Mouse (Mus musculus) midbrain, embryonic 12.5 days (tissue): ENCODE results near the gene Kdm7a. TPM values are rescaled to one million over a fixed set of nuclear protein-coding genes. Genes with fewer than 3 reads are reported as not detected.

Experiments used
- ATAC-seq: fragments of 200-750 bp; cut with Nextera tagmentation; 2 replicates; pipeline ENCODE4 v1.8.0; 2017; ENCODE audit warnings: low read depth, moderate TSS enrichment, moderate library complexity; ENCODE audit not compliant: low FRiP score
- H3K27ac ChIP-seq: fragments of 300-500 bp; sonication (generic); replicated peaks from 2 replicates; pipeline ENCODE4 v1.5.1; 2016; ENCODE audit warnings: mild to moderate bottlenecking
- H3K27me3 ChIP-seq: fragments of 300-500 bp; sonication (generic); 2 replicates; pipeline ENCODE4 v1.6.1; 2016; ENCODE audit warnings: mild to moderate bottlenecking
- H3K36me3 ChIP-seq: fragments of 300-500 bp; sonication (generic); 2 replicates; pipeline ENCODE4 v1.6.1; 2016
- H3K4me1 ChIP-seq: fragments of 300-500 bp; sonication (generic); 2 replicates; pipeline ENCODE4 v1.6.1; 2016
- H3K4me2 ChIP-seq: fragments of 300-500 bp; sonication (generic); replicated peaks from 2 replicates; pipeline ENCODE4 v1.6.1; 2016; ENCODE audit warnings: mild to moderate bottlenecking, moderate library complexity
- H3K4me3 ChIP-seq: fragments of 300-500 bp; sonication (generic); 2 replicates; pipeline ENCODE4 v1.5.1; 2016; ENCODE audit warnings: mild to moderate bottlenecking
- H3K9ac ChIP-seq: fragments of 300-500 bp; sonication (generic); replicated peaks from 2 replicates; pipeline ENCODE4 v1.6.1; 2016; ENCODE audit warnings: mild to moderate bottlenecking, moderate library complexity
- H3K9me3 ChIP-seq: fragments of 300-500 bp; sonication (generic); 2 replicates; pipeline ENCODE4 v1.6.1; 2016; ENCODE audit warnings: mild to moderate bottlenecking
- WGBS: fragments of 180-500 bp; shearing (Covaris S2); methylation state at CpG from one replicate; pipeline ENCODE4 v1.1.7; 2016; 5-methylcytosine and 5-hydroxymethylcytosine counted together
- polyA plus RNA-seq: library from polyadenylated mRNA; unstranded; fragments of >200 nt; fragmentation: Nextera tagmentation; extraction: Ambion mirVana; gene quantifications from 2 replicates; pipeline ENCODE4 v1.2.1, GENCODE M21; 2016

The Kdm7a gene
- polyA plus RNA-seq, 1 experiment from 2014 or later, result 21.4 TPM

DNA sequence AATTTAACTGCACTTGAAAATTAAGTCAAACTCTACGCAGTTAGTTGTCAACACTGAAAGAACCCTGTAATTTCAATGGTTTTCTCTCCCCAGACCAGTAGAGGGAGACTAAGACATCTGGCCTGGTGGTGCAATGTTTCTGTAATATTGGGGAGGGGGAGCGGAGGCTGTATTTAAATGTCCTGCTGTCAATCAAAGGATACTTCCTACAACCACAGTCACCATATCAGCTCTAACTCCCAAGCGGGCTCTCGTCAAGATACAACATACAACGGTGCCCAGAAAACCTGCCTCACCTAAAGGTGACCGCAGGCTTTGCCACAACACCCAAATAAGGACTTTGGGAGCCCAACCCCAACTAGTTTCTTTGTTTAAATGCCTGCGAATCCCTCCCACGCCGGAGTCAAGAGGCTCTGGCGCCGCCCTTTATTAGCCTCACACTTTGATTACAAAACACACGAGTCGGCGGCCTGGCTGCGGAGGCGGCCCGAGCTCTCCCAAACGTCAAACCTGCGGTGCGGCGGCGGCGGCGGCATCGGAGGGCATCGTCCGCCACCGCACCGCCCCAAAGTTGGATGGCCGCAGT, 1.4 kb downstream of the Kdm7a start:
- peak overlapping the region; percentile 97 for H3K27ac ChIP-seq
- no peaks in the 10 kb centered on the region for H3K36me3 ChIP-seq
- peaks cover 5% of the 10 kb centered on the region for H3K4me1 ChIP-seq
- peak; percentile 45 for ATAC-seq
- H3K4me2 ChIP-seq, result peak overlapping the region; percentile 81
- no peaks in the 10 kb centered on the region for H3K27me3 ChIP-seq
- 0% methylated on average over 30 of the region's 30 CpGs for WGBS
- H3K4me3 ChIP-seq, result peak overlapping the region; percentile 90
- H3K9me3 ChIP-seq, result no peaks in the 10 kb centered on the region
- H3K9ac ChIP-seq, result peak overlapping the region; percentile 96

DNA sequence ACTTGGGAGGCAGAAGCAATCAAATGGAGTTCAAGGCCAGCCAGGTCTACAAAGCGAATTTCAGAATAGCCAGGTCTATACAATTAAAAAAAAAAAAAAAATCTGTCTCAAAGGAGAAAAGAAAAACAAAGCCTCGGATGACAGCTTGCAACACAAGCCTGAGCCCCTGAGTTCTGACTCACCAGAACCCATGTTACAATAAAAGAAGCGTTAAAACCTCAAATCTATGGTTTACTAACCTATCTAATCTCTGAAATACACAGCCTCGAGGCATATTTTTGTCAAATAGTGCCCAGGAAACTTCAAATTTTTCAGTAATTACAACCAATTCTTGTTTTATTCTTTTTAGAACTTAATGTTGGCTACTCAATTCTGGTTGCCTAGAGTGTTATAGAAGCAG, 2.1 kb downstream of the Kdm7a start:
- no peaks in the 10 kb centered on the region for H3K36me3 ChIP-seq
- ATAC-seq, result no peak
- WGBS, result 67% methylated on average over 4 of the region's 4 CpGs
- H3K27me3 ChIP-seq, result no peaks in the 10 kb centered on the region
- H3K9ac ChIP-seq, result no peak overlapping the region
- peaks cover 5% of the 10 kb centered on the region for H3K4me1 ChIP-seq
- H3K27ac ChIP-seq, result no peak overlapping the region
- H3K4me2 ChIP-seq, result peak overlapping the region; percentile 81
- no peak overlapping the region for H3K4me3 ChIP-seq
- no peaks in the 10 kb centered on the region for H3K9me3 ChIP-seq

DNA sequence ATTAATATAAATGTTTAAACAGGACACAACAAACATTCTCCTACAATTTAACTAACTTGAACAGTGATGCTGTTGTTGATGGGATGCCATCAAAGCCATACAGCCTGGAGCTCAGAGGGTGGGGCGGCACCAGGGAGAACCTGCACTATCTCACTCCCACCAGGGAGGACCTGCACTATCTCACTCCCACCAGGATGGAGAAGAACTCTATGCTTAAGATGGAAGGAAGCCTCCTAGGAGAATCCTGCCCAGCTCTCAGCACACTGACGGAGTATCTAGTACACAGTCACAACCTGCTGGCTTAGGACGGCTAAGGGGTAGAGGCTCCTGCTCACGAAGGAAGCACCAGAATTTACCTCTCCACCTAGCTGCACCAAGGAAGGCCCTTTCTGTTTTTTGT, 3.4 kb downstream of the Kdm7a start:
- ATAC-seq, result no peak
- no peaks in the 10 kb centered on the region for H3K27me3 ChIP-seq
- WGBS, result 85% methylated on average over 4 of the region's 4 CpGs
- peaks cover 5% of the 10 kb centered on the region for H3K4me1 ChIP-seq
- no peak overlapping the region for H3K4me3 ChIP-seq
- H3K4me2 ChIP-seq, result no peak overlapping the region
- H3K9ac ChIP-seq, result no peak overlapping the region
- no peaks in the 10 kb centered on the region for H3K36me3 ChIP-seq
- H3K9me3 ChIP-seq, result no peaks in the 10 kb centered on the region
- H3K27ac ChIP-seq, result no peak overlapping the region

DNA sequence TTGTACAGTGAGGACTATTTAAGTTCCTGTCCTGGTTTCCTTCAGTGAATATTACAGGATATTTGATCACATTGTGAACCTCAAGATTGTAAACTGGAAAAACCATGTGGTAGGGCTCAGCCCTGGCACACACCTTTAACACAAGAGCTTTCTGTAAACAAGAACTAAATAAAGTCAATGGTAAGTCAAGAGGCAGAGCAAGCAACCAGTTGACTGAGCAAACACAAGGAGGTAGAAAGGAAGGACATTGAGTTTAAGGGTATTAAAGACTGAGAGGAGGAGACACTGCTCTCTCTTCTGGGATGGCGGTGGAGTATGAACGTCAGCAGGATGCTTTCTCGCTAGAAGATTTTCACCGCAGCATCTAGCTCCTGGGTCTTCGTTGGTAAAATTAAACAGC, 13.6 kb downstream of the Kdm7a start:
- no peak overlapping the region for H3K9ac ChIP-seq
- peaks cover 5% of the 10 kb centered on the region; the same call in 1 of the 2 replicates for H3K36me3 ChIP-seq
- no peaks in the 10 kb centered on the region for H3K9me3 ChIP-seq
- no peaks in the 10 kb centered on the region for H3K4me1 ChIP-seq
- H3K4me3 ChIP-seq, result no peak overlapping the region
- no peak overlapping the region for H3K4me2 ChIP-seq
- H3K27ac ChIP-seq, result no peak overlapping the region
- H3K27me3 ChIP-seq, result no peaks in the 10 kb centered on the region
- WGBS, result 79% methylated on average over 5 of the region's 5 CpGs
- no peak for ATAC-seq

DNA sequence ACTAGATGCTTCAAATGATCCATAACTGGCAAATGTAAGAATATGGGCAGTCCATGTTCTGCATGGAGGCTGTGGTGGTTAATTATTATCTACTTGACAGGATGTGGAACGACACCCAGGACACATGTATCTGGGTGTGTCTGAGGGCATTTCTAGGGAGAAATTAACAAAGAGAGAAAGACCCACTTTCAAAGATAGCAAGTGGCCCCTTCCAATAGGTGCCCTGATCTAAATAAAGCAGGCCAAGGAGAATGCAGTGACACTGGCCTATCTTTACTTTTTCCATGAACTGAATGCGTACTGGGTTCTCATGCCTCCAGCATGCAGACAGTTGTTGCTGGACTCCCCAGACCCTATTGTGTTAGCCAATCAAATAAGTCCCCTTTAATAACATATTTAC, 15.1 kb downstream of the Kdm7a start:
- Histone ChIP-seq H3K27ac (no peak overlapping the region), H3K4me1 (no peaks in the 10 kb centered on the region), H3K9me3 (no peaks in the 10 kb centered on the region), H3K4me2 (no peak overlapping the region), H3K27me3 (no peaks in the 10 kb centered on the region), H3K9ac (no peak overlapping the region), H3K4me3 (no peak overlapping the region), H3K36me3 (peaks cover 5% of the 10 kb centered on the region; the same call in 1 of the 2 replicates)
- ATAC-seq, result no peak
- 98% methylated on average over 2 of the region's 2 CpGs for WGBS

DNA sequence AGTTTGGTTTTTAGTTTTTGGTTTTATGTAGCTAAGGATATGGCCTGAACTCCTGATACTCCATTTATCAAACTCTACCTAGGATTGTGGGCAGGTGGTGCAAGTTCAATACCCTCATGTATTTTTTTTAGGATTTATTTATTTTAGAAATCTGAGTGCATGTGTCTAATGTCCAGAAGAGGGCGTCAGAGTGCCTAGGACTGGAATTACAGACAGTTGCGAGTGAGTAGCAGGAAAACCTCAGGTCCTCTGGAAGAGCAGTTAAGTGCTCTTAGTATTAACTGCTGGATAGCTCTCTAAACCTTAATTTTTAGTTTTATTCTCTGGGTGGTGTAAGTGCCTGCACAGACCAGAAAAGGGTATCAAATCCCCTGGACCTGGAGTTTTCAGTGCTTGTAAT, 19.4 kb downstream of the Kdm7a start:
- no peak overlapping the region for H3K4me3 ChIP-seq
- 0 out of 2 replicates have a peak, but pooled peaks cover 3% of the 10 kb centered on the region for H3K9me3 ChIP-seq
- H3K27me3 ChIP-seq, result no peaks in the 10 kb centered on the region
- ATAC-seq, result no peak
- no peak overlapping the region for H3K9ac ChIP-seq
- H3K36me3 ChIP-seq, result peaks cover 8% of the 10 kb centered on the region; the same call in 1 of the 2 replicates
- WGBS, result 40% methylated on average over 2 of the region's 2 CpGs
- no peak overlapping the region for H3K27ac ChIP-seq
- no peak overlapping the region for H3K4me2 ChIP-seq
- H3K4me1 ChIP-seq, result no peaks in the 10 kb centered on the region

DNA sequence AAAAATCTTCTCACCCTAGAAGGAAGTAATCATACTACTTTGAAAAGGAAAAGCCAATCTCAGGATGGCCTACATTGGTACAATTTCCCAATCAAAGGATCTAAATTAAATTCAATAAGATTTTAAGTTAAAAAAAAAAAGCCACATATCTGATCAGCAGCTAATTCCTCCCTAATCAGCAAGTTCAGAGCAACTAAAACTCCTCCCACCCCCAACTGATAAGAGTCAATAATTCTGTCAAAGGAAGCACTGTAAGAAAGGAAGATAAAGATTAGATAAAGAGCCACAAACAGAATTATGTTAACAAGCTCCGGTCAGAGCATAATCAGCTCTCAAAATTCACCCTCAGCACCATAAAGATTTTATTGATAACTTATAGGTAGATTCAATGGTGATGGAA, 37.5 kb downstream of the Kdm7a start:
- no peak overlapping the region for H3K4me2 ChIP-seq
- H3K4me3 ChIP-seq, result no peak overlapping the region
- ATAC-seq, result no peak
- H3K9ac ChIP-seq, result no peak overlapping the region
- H3K4me1 ChIP-seq, result no peaks in the 10 kb centered on the region
- no peak overlapping the region for H3K27ac ChIP-seq
- WGBS, result 90% methylated on average over 1 of the region's 1 CpGs
- H3K27me3 ChIP-seq, result no peaks in the 10 kb centered on the region
- peaks cover 21% of the 10 kb centered on the region for H3K36me3 ChIP-seq
- H3K9me3 ChIP-seq, result no peaks in the 10 kb centered on the region

DNA sequence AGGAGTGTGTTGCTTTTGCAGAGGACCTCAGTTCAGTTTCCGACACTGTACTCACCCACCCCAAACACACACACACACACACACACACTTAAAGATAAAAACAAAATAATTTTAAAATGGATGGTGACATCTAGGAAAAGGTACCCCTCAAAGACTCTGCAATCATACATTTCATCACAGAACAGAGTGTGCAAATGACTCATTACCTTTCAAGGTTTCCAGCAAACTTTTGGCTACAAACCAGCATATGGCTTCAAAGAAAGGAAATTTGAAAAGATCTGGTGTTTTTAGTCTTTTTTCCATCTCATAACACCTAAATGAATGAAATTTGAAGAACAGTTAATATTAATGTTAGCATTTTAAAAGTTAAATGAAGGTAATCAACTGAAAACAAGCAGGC, 41.7 kb downstream of the Kdm7a start:
- ATAC-seq, result no peak
- no peak overlapping the region for H3K4me3 ChIP-seq
- H3K9ac ChIP-seq, result no peak overlapping the region
- H3K9me3 ChIP-seq, result no peaks in the 10 kb centered on the region
- no peak overlapping the region for H3K4me2 ChIP-seq
- peaks cover 21% of the 10 kb centered on the region for H3K36me3 ChIP-seq
- no peaks in the 10 kb centered on the region for H3K27me3 ChIP-seq
- no peak overlapping the region for H3K27ac ChIP-seq
- no peaks in the 10 kb centered on the region for H3K4me1 ChIP-seq
- WGBS, result 100% methylated on average over 1 of the region's 1 CpGs

DNA sequence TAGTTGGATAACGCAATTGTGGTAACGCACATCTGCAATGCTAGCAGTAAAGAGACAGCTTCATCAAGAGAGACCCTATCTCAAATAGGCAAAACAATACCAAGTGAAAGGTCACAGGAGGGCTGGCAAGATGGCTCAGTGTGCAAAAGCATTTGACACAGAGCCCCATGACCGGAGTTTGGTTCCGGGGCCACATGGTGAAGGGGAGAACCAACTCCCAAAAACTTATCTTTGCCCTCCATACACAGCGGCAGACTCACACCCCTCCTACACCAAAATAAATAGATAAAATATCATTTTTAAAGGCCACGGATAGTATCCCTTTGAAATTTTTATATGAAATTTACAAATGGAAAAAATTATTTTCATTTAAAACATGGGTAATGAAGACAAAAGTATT, 44.6 kb downstream of the Kdm7a start:
- no peak overlapping the region for H3K9ac ChIP-seq
- 94% methylated on average over 6 of the region's 6 CpGs for WGBS
- no peaks in the 10 kb centered on the region for H3K27me3 ChIP-seq
- H3K4me1 ChIP-seq, result no peaks in the 10 kb centered on the region
- H3K36me3 ChIP-seq, result peaks cover 13% of the 10 kb centered on the region
- no peak for ATAC-seq
- no peak overlapping the region for H3K4me3 ChIP-seq
- H3K9me3 ChIP-seq, result no peaks in the 10 kb centered on the region
- H3K27ac ChIP-seq, result no peak overlapping the region
- no peak overlapping the region for H3K4me2 ChIP-seq

DNA sequence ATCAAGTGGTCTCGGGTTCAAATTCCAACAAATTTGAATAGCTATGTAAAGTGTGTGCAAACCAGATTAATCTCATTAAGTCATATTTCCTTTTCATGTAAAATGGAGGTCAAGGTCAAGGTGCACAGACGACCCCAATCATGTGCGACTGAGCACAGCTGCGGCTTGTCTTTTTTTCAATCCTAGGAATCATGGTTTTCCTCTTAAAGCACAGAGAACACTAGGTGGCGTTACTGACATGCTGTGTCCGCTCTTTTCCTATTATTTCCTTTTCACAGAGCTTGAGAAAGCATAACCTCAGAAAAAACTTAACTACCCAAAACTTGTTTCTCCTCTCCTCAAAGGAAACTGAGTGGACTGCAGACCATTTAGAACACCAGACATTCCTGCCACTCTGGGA, 60.5 kb downstream of the Kdm7a start:
- no peak for ATAC-seq
- no peak overlapping the region for H3K4me2 ChIP-seq
- H3K9me3 ChIP-seq, result no peaks in the 10 kb centered on the region
- H3K27ac ChIP-seq, result no peak overlapping the region
- H3K4me1 ChIP-seq, result no peaks in the 10 kb centered on the region
- H3K4me3 ChIP-seq, result no peak overlapping the region
- 52% methylated on average over 6 of the region's 6 CpGs for WGBS
- peaks cover 69% of the 10 kb centered on the region for H3K36me3 ChIP-seq
- H3K9ac ChIP-seq, result no peak overlapping the region
- H3K27me3 ChIP-seq, result no peaks in the 10 kb centered on the region

DNA sequence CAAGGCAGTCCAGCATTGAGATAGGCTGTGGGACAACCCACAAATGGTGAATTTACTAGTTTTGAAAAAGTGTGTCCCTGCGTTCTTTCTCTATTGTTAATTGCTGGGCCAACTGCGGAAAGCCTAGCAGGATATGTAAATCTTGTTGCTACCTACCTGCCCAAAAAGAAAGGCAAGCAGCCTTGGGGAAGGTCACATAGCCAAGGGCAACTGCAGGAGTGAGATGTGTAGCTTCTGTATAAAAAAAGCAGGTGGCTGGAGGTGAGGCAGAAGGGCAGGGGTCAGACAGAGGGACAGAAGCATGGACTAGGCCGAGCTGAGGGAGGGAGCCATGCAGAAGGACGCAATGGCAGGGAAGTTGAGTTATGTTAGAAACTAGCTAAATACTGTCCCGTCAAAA, 74.0 kb downstream of the Kdm7a start:
- Histone ChIP-seq H3K9ac (no peak overlapping the region), H3K27ac (no peak overlapping the region), H3K4me2 (no peak overlapping the region), H3K4me3 (no peak overlapping the region), H3K9me3 (no peaks in the 10 kb centered on the region), H3K36me3 (peaks cover 32% of the 10 kb centered on the region), H3K4me1 (no peaks in the 10 kb centered on the region), H3K27me3 (no peaks in the 10 kb centered on the region)
- ATAC-seq, result no peak
- WGBS, result 72% methylated on average over 5 of the region's 5 CpGs

DNA sequence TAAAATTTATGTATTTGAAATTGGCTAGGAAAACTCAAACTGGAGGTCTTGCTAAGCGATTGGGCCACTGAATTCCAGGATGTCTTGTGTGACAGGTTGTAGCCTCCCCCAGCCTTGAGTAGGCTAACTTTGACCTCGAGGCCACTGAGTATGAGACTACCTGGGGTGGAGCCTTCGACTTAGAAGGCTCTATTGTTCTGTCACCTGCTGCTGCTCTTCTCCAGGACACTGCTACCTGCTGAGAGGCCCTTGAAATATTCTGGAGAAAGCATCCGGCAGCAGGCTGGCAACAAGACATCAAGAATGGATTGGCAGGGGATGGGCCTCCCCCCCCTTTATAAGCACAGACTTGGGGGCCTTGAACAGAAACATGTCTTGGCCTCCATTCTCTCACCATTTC, 75.1 kb downstream of the Kdm7a start:
- H3K4me3 ChIP-seq, result no peak overlapping the region
- ATAC-seq, result no peak
- no peaks in the 10 kb centered on the region for H3K4me1 ChIP-seq
- no peak overlapping the region for H3K27ac ChIP-seq
- 29% methylated on average over 4 of the region's 4 CpGs for WGBS
- H3K9ac ChIP-seq, result no peak overlapping the region
- H3K9me3 ChIP-seq, result no peaks in the 10 kb centered on the region
- peaks cover 32% of the 10 kb centered on the region for H3K36me3 ChIP-seq
- H3K27me3 ChIP-seq, result no peaks in the 10 kb centered on the region
- H3K4me2 ChIP-seq, result no peak overlapping the region

DNA sequence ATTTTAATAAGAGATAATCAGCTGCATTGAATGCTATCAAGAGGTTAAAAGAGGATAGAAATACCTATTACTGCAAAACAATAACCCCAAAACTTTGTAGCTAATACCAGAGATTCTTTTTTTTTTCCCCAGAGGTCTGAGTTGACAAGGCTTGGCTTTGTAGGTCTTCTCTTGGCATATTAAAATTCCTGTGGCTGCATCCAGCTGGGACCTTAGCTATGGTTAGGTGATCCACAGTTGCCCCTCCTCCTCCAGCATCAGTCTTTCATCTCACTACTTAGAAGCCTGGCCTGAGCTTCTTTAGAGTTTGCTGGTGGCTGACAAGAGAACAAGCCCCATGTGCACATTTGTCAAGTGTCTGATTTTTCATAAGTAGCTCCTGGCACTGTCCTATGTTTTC, 81.9 kb downstream of the Kdm7a start:
- H3K9me3 ChIP-seq, result no peaks in the 10 kb centered on the region
- H3K4me3 ChIP-seq, result no peak overlapping the region
- peaks cover 8% of the 10 kb centered on the region; the same call in 1 of the 2 replicates for H3K27me3 ChIP-seq
- ATAC-seq, result no peak
- no peak overlapping the region for H3K9ac ChIP-seq
- no peaks in the 10 kb centered on the region for H3K4me1 ChIP-seq
- no peak overlapping the region for H3K27ac ChIP-seq
- H3K36me3 ChIP-seq, result no peaks in the 10 kb centered on the region
- H3K4me2 ChIP-seq, result no peak overlapping the region
